ENCODE assay signal across 11 mouse cellular contexts in genomic region chr8:77120810-77121570, GRCm38 (mm10).
A peak's percentile ranks its signal among the peaks of the same experiment; 100 is the strongest.
DNase-seq lines count a peak whose midpoint lies in the region; ATAC-seq and TF ChIP-seq lines count a peak whose summit lies in the region.
"Had no signal": no experiment of that assay in that cellular context is flagged by ENCODE, and none has a peak within 500 bp of the region (broad histone marks: within the 10 kb centered on the region; RNA-seq: fewer than 3 reads in every experiment).

No protein-coding gene starts in this region.

- no peak overlapping the region for H3K27ac ChIP-seq in embryonic facial prominence, embryonic 13.5 days
- no peak overlapping the region for H3K27ac ChIP-seq in embryonic facial prominence, embryonic 10.5 days (replicated peaks)
- no peak overlapping the region for H3K27ac ChIP-seq in midbrain, postnatal 0 days (ENCODE audit: low read depth, low read length)
- no peak overlapping the region for H3K27ac ChIP-seq in midbrain, embryonic 15.5 days
- peak overlapping the region; percentile 78 for H3K27ac ChIP-seq in kidney, postnatal 0 days
- H3K27ac ChIP-seq in forebrain, embryonic 13.5 days, result no peak overlapping the region
- H3K27ac ChIP-seq: forebrain, embryonic 15.5 days; liver, embryonic 15.5 days had no signal

- no peaks in the 10 kb centered on the region for H3K9me3 ChIP-seq in embryonic facial prominence, embryonic 13.5 days
- H3K9me3 ChIP-seq in embryonic facial prominence, embryonic 10.5 days, result no peaks in the 10 kb centered on the region
- H3K9me3 ChIP-seq in midbrain, postnatal 0 days (ENCODE audit: low read length), result no peaks in the 10 kb centered on the region
- H3K9me3 ChIP-seq in midbrain, embryonic 15.5 days, result no peaks in the 10 kb centered on the region
- no peaks in the 10 kb centered on the region for H3K9me3 ChIP-seq in kidney, postnatal 0 days (replicated peaks; ENCODE audit: low read length)
- no peaks in the 10 kb centered on the region for H3K9me3 ChIP-seq in forebrain, embryonic 13.5 days (replicated peaks)
- H3K9me3 ChIP-seq: forebrain, embryonic 15.5 days; liver, embryonic 15.5 days had no signal

- no peaks in the 10 kb centered on the region for H3K36me3 ChIP-seq in embryonic facial prominence, embryonic 13.5 days
- no peaks in the 10 kb centered on the region for H3K36me3 ChIP-seq in embryonic facial prominence, embryonic 10.5 days (replicated peaks)
- H3K36me3 ChIP-seq in midbrain, postnatal 0 days (ENCODE audit: insufficient read depth, low read length), result no peaks in the 10 kb centered on the region
- no peaks in the 10 kb centered on the region for H3K36me3 ChIP-seq in midbrain, embryonic 15.5 days (replicated peaks)
- H3K36me3 ChIP-seq in kidney, postnatal 0 days (ENCODE audit: insufficient read depth, low read length), result no peaks in the 10 kb centered on the region
- no peaks in the 10 kb centered on the region for H3K36me3 ChIP-seq in forebrain, embryonic 13.5 days (ENCODE audit: poor library complexity, severe bottlenecking)
- H3K36me3 ChIP-seq: forebrain, embryonic 15.5 days; liver, embryonic 15.5 days had no signal

- peaks cover 10% of the 10 kb centered on the region for H3K4me1 ChIP-seq in embryonic facial prominence, embryonic 13.5 days
- H3K4me1 ChIP-seq in embryonic facial prominence, embryonic 10.5 days, result peaks cover 8% of the 10 kb centered on the region; the same call in 1 of the 2 replicates
- no peaks in the 10 kb centered on the region for H3K4me1 ChIP-seq in midbrain, postnatal 0 days (ENCODE audit: insufficient read depth, low read length)
- H3K4me1 ChIP-seq in midbrain, embryonic 15.5 days, result 0 out of 2 replicates have a peak, but pooled peaks cover 6% of the 10 kb centered on the region
- H3K4me1 ChIP-seq in kidney, postnatal 0 days (replicated peaks; ENCODE audit: insufficient read depth, low read length), result no peaks in the 10 kb centered on the region; the same call in 1 of the 2 replicates
- H3K4me1 ChIP-seq in forebrain, embryonic 13.5 days, result no peaks in the 10 kb centered on the region
- H3K4me1 ChIP-seq: forebrain, embryonic 15.5 days; liver, embryonic 15.5 days had no signal

- TF ChIP-seq CTCF in midbrain, postnatal 0 days (IDR thresholded peaks at IDR 0.05), result no peak
- no peak for TF ChIP-seq CTCF in kidney, postnatal 0 days (IDR thresholded peaks at IDR 0.05; ENCODE audit: low read depth)

- no peak for ATAC-seq in embryonic facial prominence, embryonic 13.5 days (ENCODE audit: insufficient number of reproducible peaks, insufficient read depth, low FRiP score, low TSS enrichment, low read depth)
- no peak for ATAC-seq in midbrain, postnatal 0 days (ENCODE audit: low FRiP score)
- ATAC-seq in midbrain, embryonic 15.5 days (replicated peaks), result no peak
- ATAC-seq in kidney, postnatal 0 days (replicated peaks; ENCODE audit: low FRiP score, low read depth), result no peak; the same call in 1 of the 2 replicates
- no peak for ATAC-seq in forebrain, embryonic 13.5 days
- no peak for ATAC-seq in megakaryocyte, adult 5-6 weeks (ENCODE audit: poor library complexity, severe bottlenecking)
- ATAC-seq: forebrain, embryonic 15.5 days; midbrain, embryonic 16.5 days had no signal

- no peak overlapping the region for H3K4me2 ChIP-seq in embryonic facial prominence, embryonic 13.5 days
- H3K4me2 ChIP-seq in midbrain, postnatal 0 days (ENCODE audit: low read depth, low read length, poor library complexity, severe bottlenecking), result no peak overlapping the region
- no peak overlapping the region for H3K4me2 ChIP-seq in midbrain, embryonic 15.5 days
- 0 out of 2 replicates have a peak overlapping the region, but pooled peaks have one; percentile 4 for H3K4me2 ChIP-seq in kidney, postnatal 0 days (ENCODE audit: low read length)
- no peak overlapping the region for H3K4me2 ChIP-seq in forebrain, embryonic 13.5 days
- H3K4me2 ChIP-seq: forebrain, embryonic 15.5 days; liver, embryonic 15.5 days had no signal

- 55% methylated on average over 10 of the region's 10 CpGs for WGBS in embryonic facial prominence, embryonic 13.5 days
- 67% methylated on average over 10 of the region's 10 CpGs for WGBS in embryonic facial prominence, embryonic 10.5 days
- 60% methylated on average over 10 of the region's 10 CpGs for WGBS in midbrain, postnatal 0 days
- WGBS in midbrain, embryonic 15.5 days, result 61% methylated on average over 10 of the region's 10 CpGs
- WGBS in kidney, postnatal 0 days, result 27% methylated on average over 10 of the region's 10 CpGs
- 60% methylated on average over 10 of the region's 10 CpGs for WGBS in forebrain, embryonic 13.5 days

- no peak for DNase-seq in embryonic facial prominence, embryonic 10.5 days (ENCODE audit: low spot score)
- DNase-seq in midbrain, postnatal 0 days (ENCODE audit: low spot score), result peak; percentile 5
- peak; percentile 19 for DNase-seq in kidney, postnatal 0 days (ENCODE audit: low spot score)
- no peak for DNase-seq in right cerebral cortex, adult 2 months (ENCODE audit: low spot score in 2 of 2)

- no peaks in the 10 kb centered on the region for H3K27me3 ChIP-seq in embryonic facial prominence, embryonic 13.5 days
- no peaks in the 10 kb centered on the region for H3K27me3 ChIP-seq in embryonic facial prominence, embryonic 10.5 days (replicated peaks; ENCODE audit: low read depth, poor library complexity, severe bottlenecking)
- no peaks in the 10 kb centered on the region for H3K27me3 ChIP-seq in midbrain, postnatal 0 days (ENCODE audit: insufficient read depth, low read length)
- no peaks in the 10 kb centered on the region for H3K27me3 ChIP-seq in midbrain, embryonic 15.5 days (replicated peaks)
- no peaks in the 10 kb centered on the region for H3K27me3 ChIP-seq in kidney, postnatal 0 days (ENCODE audit: insufficient read depth, low read length)
- no peaks in the 10 kb centered on the region for H3K27me3 ChIP-seq in forebrain, embryonic 13.5 days
- H3K27me3 ChIP-seq: forebrain, embryonic 15.5 days; liver, embryonic 15.5 days had no signal

- H3K9ac ChIP-seq in embryonic facial prominence, embryonic 13.5 days, result 0 out of 2 replicates have a peak overlapping the region, but pooled peaks have one; percentile 7
- no peak overlapping the region for H3K9ac ChIP-seq in midbrain, postnatal 0 days (replicated peaks; ENCODE audit: low read length, poor library complexity, severe bottlenecking)
- no peak overlapping the region for H3K9ac ChIP-seq in midbrain, embryonic 15.5 days
- peak overlapping the region; percentile 8; the same call in 1 of the 2 replicates for H3K9ac ChIP-seq in kidney, postnatal 0 days (ENCODE audit: low read depth, low read length)
- no peak overlapping the region for H3K9ac ChIP-seq in forebrain, embryonic 13.5 days
- H3K9ac ChIP-seq: forebrain, embryonic 15.5 days; liver, embryonic 15.5 days had no signal

- H3K4me3 ChIP-seq in embryonic facial prominence, embryonic 13.5 days, result no peak overlapping the region
- H3K4me3 ChIP-seq in embryonic facial prominence, embryonic 10.5 days, result no peak overlapping the region
- H3K4me3 ChIP-seq in midbrain, postnatal 0 days (ENCODE audit: low read depth, low read length), result no peak overlapping the region
- no peak overlapping the region for H3K4me3 ChIP-seq in midbrain, embryonic 15.5 days
- H3K4me3 ChIP-seq in kidney, postnatal 0 days (replicated peaks; ENCODE audit: low read depth, low read length), result no peak overlapping the region
- no peak overlapping the region for H3K4me3 ChIP-seq in forebrain, embryonic 13.5 days
- H3K4me3 ChIP-seq: forebrain, embryonic 15.5 days; liver, embryonic 15.5 days had no signal

Comparison
In these comparisons a context has a peak if more than half of its experiments do, and no peak if none do; other contexts are left out.
1. H3K9ac ChIP-seq: peak in embryonic facial prominence, embryonic 13.5 days (single experiment) and kidney, postnatal 0 days (single experiment); none in midbrain, postnatal 0 days (single experiment), midbrain, embryonic 15.5 days (single experiment) and forebrain, embryonic 13.5 days (single experiment).
2. DNase-seq: peak in midbrain, postnatal 0 days (single experiment) and kidney, postnatal 0 days (single experiment); none in embryonic facial prominence, embryonic 10.5 days (single experiment) and right cerebral cortex, adult 2 months (0 of 2).